Mouse (Mus musculus) gastrocnemius, postnatal 14 days (tissue): ENCODE data around the gene 4921511C20Rik. TPM values are rescaled to one million over a fixed set of nuclear protein-coding genes. Genes with fewer than 3 reads are reported as not detected.

Experiments used
- DNase-seq: peaks from one replicate; pipeline ENCODE4 v3.0.0; 2021; ENCODE audit warnings: mixed read lengths
- intact Hi-C: fragments of 180-260 bp; cut with DNase I; formaldehyde crosslinking; loops from one replicate; pipeline ENCODE4 v1.15.1; 2025; ENCODE audit warnings: low total_unique reads
- long read RNA-seq, 2 experiments: library from polyadenylated mRNA; stranded (forward); transcript quantifications; one replicate each; pipeline ENCODE4 v2.0.0; 2021
- total RNA-seq, 2 experiments: library from RNA; stranded (reverse); gene quantifications; 2 replicates each; pipeline ENCODE4 v1.2.3; 2021

Gene 4921511C20Rik
- total RNA-seq, result not detected
- long read RNA-seq, experiment 1, result 0 reads
- long read RNA-seq, experiment 2, result 0 reads

GRCm38 (mm10) chrX:127393993-127394392 is at the start of gene 4921511C20Rik:
TSS of gene 4921511C20Rik (plus strand) at chrX:127394293.
- DNase-seq, result no peak
- intact Hi-C loops, result no loop called here
